Mouse (Mus musculus) left cerebral cortex, adult 11 months (tissue): Measurements from ENCODE around the gene Mlph.
A peak's percentile ranks its signal among the peaks of the same experiment; 100 is the strongest.

Source experiments
- DNase-seq: peaks from one replicate; pipeline ENCODE4 v3.0.0; 2022; ENCODE audit warnings: low spot score

Gene Mlph

GRCm38 (mm10) chr1:90914948-90915569 is at the start of gene Mlph:
Gene Mlph (plus strand): TSS chr1:90915085.
- no peak for DNase-seq

- DNase-seq = no peak
These were observed 48.2 kb upstream of the Mlph start for GRCm38 (mm10) chr1:90866734-90867133.

- no peak for DNase-seq
These were observed 44.3 kb upstream of the Mlph start for GRCm38 (mm10) chr1:90870581-90870980.

- DNase-seq = no peak
These were observed 39.5 kb upstream of the Mlph start for GRCm38 (mm10) chr1:90875371-90875770.

GRCm38 (mm10) chr1:90875961-90876360 is 38.9 kb upstream of the Mlph start:
- no peak for DNase-seq

- no peak for DNase-seq
These were observed 38.2 kb upstream of the Mlph start for GRCm38 (mm10) chr1:90876486-90877270.

- no peak for DNase-seq
These were observed 29.0 kb upstream of the Mlph start for GRCm38 (mm10) chr1:90885771-90886460.

- DNase-seq = no peak
These were observed 20.4 kb upstream of the Mlph start for GRCm38 (mm10) chr1:90894521-90894920.

GRCm38 (mm10) chr1:90895004-90895403 is 19.9 kb upstream of the Mlph start:
- DNase-seq = no peak

- DNase-seq = no peak
These were observed 18.6 kb upstream of the Mlph start for GRCm38 (mm10) chr1:90896281-90896680.

- DNase-seq = no peak
These were observed 18.0 kb upstream of the Mlph start for GRCm38 (mm10) chr1:90896741-90897361.

- no peak for DNase-seq
These were observed 16.9 kb upstream of the Mlph start for GRCm38 (mm10) chr1:90898012-90898411.

- DNase-seq = no peak
These were observed 15.1 kb upstream of the Mlph start for GRCm38 (mm10) chr1:90899816-90900215.

GRCm38 (mm10) chr1:90900406-90900805 is 14.5 kb upstream of the Mlph start:
- DNase-seq = no peak

GRCm38 (mm10) chr1:90901246-90901645 is 13.6 kb upstream of the Mlph start:
- no peak for DNase-seq

GRCm38 (mm10) chr1:90901681-90902208 is 13.1 kb upstream of the Mlph start:
- DNase-seq = no peak

- no peak for DNase-seq
These were observed 12.1 kb upstream of the Mlph start for GRCm38 (mm10) chr1:90902751-90903150.

- no peak for DNase-seq
These were observed 11.5 kb upstream of the Mlph start for GRCm38 (mm10) chr1:90903211-90903945.

GRCm38 (mm10) chr1:90903971-90904458 is 10.9 kb upstream of the Mlph start:
- peak; percentile 58 for DNase-seq

- no peak for DNase-seq
These were observed 10.0 kb upstream of the Mlph start for GRCm38 (mm10) chr1:90904729-90905404.

- DNase-seq = no peak
These were observed 8.5 kb upstream of the Mlph start for GRCm38 (mm10) chr1:90906357-90906756.
